Mouse (Mus musculus): ENCODE results near the gene Gpr182.
"Not testable (repeated sequence)": the region's sequence is repeated elsewhere in the genome, so short reads cannot be mapped to it uniquely, and the experiment has no call there.

Gene Gpr182

GRCm38 (mm10) chr10:127751548-127751947, at the start of gene Gpr182:
Gene Gpr182, minus strand, starts transcription at chr10:127751732.
- DNase-seq (ENCODE audit: low spot score): peak; percentile 61

DNA sequence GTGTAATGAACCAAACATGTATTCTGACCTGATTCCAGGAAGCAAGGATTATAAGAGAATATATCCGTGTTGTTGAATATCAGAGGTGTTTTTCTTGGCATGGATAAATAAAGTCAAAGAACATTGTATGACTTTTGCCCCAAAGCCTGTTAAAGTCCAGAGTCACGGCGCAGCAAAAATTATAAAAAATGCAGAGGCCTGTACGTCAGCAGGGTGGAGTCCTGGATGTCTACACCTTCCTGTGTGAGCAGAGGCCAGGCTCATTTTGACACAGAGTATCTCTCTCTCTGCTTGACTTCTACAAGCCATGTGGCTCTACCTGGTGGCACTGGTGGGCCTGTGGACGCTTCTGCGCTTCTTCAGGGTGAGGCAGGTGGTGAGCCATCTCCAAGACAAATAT, 49.4 kb upstream of the Gpr182 start, which contains the start of gene Rdh16:
TSS of gene Rdh16 (plus strand) at position 262 of the 400 bp plus-strand sequence.
- DNase-seq (ENCODE audit: low spot score): no peak

DNA sequence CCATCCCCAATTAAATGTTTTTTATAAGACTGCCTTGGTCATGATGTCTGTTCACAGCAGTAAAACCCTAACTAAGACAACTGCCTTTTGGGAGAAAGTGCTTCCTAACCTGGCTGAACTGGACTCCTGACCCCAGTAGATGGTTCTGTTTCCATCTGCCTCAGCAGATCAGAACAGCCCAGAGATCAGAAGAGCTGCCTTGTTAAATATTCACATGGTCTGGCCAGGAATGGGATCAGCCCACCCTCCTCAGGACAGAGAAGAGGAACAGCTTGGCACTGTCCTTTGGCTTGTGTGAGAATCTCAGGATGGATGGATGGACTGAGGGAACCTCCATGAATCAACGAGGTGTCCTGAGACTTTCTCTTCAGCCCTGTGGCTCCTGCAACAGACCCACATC, 47.8 kb upstream of the Gpr182 start:
- no peak for DNase-seq (ENCODE audit: low spot score)

DNA sequence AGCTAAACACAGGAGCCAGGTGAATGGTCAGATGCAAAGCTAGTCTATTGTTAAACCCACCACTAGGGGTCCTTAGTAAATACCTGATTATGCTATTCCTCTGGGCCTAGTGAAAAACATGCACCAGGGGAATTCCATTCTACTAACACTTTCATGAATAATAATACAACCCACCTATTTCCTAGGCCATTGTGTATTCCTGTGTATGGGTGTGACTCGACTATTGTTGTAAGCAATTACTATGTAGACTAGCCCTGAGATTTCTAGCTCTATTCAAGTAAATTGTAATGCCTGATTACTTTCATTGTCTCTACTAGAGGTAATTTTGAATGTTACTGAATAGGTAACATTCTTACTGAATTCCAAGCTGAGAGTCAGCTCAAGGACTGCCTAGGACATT, 33.9 kb upstream of the Gpr182 start:
- DNase-seq (ENCODE audit: low spot score): not testable (repeated sequence)

- not testable (repeated sequence) for DNase-seq (ENCODE audit: low spot score)
Measured at GRCm38 (mm10) chr10:127782321-127782720, 30.8 kb upstream of the Gpr182 start.

DNA sequence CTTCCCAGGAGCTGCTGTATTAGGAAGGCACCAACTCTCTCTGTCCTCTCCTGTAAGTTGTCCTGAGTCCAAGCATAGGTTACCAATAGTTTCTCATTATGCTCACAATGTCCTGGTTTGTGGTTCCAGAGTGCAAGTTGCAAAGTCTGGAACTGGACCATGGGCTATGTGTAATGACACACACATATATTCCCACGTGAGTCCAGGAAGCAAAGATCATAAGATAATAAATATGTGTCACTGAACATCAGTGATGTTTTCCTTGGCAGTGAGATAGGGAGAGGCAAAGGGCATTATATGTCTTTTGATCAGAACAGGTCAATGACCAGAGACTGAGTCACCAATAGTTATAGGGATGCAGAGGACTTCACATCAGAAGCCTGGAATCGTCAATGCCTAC, 24.5 kb upstream of the Gpr182 start, which contains the start of gene Rdh9:
TSS of gene Rdh9 (plus strand) at position 376 of the 400 bp plus-strand sequence.
- no peak for DNase-seq (ENCODE audit: low spot score)

GRCm38 (mm10) chr10:127766564-127766963, 15.0 kb upstream of the Gpr182 start:
- no peak for DNase-seq (ENCODE audit: low spot score)

- DNase-seq (ENCODE audit: low spot score): no peak
Measured at GRCm38 (mm10) chr10:127763914-127764680, 12.6 kb upstream of the Gpr182 start.

DNA sequence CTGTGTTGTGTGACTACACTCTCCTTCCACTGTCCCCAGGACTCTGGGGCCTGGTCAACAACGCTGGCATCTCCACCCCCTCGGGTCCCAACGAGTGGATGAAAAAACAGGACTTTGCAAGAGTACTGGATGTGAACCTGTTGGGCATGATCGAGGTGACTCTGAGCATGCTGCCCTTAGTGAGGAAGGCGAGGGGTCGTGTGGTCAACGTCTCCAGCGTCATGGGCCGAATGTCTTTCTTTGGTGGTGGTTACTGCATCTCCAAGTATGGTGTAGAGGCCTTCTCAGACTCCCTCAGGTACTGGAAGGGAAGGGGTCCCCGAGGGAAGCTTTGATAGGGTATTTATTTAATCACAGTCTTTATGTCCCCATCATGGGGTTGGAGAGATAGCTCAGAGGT, 11.4 kb upstream of the Gpr182 start:
- not testable (repeated sequence) for DNase-seq (ENCODE audit: low spot score)

- DNase-seq (ENCODE audit: low spot score): no peak
Measured at GRCm38 (mm10) chr10:127759181-127760110, 7.9 kb upstream of the Gpr182 start, which contains the start of the genes Rdh1 and Rdh16f1. Gene Rdh1, plus strand, starts transcription at chr10:127759721. Gene Rdh16f1, plus strand, starts transcription at chr10:127759787.

GRCm38 (mm10) chr10:127755770-127756468, 4.4 kb upstream of the Gpr182 start:
- peak; percentile 57 for DNase-seq (ENCODE audit: low spot score)

DNA sequence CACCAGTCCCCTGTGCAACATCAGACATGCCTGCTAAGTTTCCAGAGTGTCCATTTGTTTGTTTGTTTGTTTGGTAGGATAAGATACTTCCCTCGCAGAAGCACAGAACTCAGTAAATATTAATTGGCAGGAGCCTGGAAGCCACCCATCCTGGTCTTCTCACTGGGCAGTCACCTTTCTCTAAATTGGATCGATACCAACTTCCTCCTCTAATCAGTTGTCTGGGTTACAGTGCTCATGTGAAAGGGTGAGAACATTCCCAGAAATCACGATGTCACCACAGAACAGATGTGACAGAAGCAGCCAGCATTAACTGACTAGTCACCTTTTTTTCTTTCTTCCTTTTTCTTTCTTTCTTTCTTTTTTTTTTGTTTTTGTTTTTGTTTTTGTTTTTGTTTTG, 3.7 kb upstream of the Gpr182 start:
- no peak for DNase-seq (ENCODE audit: low spot score)

DNA sequence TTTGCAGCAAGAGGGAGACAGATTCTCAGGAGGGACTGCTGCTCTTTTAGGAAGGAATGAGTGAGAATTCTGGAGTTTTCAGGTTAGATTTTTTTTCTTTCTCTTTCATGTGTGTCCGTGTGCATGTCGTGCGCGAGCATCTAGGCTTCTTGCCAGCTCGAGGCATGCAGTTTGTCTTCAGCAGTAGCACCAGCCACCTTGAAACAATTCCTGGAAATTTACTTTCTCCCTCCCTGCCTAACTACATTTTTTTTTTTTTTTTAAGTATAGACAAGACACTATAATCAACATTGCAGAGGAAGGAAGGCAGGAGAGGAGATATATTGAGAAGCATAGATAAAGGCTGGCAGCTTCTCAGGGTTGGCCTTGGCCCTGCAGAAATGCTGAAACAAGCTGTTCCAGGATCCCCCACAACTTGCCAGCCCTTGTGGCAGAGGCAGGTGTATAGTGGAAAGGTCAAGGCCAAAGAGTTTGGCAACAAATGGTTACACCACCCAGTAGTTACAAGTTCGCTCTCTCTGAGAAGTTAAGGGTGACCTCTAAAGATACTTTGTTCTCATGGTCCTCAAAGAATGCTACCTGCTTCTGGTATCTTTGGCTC, 3.1 kb upstream of the Gpr182 start:
- DNase-seq (ENCODE audit: low spot score): no peak

- no peak for DNase-seq (ENCODE audit: low spot score)
Measured at GRCm38 (mm10) chr10:127750136-127750777, 1.3 kb downstream of the Gpr182 start.

DNA sequence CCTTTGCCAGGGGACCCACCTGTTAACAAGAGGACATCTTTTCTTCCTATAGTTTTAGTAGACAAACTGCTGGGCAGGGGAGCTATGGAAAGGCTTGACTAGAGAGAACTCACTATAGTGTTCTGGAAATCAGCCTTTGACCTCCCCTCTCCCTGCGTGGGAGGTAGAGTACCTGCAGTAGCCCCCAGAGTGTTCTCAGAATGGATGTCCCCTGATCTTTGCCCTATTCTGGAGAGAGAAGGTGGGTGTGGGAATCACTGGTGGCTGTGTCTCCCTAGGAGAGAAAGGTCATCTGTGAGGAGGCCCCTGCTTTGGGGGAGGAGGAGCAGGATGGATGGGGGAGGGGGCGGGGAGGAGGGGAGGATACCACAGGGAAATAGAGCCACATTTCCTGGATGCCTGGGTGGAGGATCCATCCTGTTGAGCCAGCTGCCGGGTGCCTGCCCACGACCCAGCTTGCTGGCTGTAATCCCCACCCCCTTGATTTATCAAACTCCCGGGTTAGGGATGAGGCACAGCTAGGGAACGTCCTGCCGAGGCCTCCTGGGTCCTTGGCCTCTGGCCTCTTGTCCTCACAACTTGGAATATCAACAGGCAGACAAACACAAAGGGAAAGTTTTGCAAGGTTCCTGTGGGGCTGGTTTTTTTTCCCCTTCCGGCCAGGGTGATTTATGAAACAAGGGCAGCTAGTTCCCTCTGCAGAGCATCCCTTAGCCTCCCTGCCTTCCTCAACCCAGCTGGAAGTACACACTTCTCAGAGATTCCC, 2.5 kb downstream of the Gpr182 start:
- peak; percentile 57 for DNase-seq (ENCODE audit: low spot score)

DNA sequence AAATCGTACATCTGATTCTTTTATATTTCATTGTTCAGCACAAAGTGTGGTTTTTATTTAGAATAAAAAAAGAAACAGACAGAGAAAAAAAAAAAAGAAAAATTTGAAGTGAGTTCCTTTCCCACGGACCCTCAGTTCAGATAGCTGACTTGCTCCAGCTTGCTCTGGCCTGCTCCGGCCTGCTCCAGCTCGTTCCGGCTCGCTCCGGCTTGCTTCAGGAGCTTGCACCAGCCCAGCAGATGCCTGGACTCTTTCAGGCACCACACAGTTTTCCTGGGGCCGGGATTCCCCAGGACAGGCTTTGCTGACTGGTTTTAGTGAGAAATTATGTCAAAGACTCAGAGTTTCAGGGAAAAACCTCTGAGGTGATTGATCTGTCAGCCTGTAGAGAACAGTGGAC, 4.3 kb downstream of the Gpr182 start:
- no peak for DNase-seq (ENCODE audit: low spot score)

DNA sequence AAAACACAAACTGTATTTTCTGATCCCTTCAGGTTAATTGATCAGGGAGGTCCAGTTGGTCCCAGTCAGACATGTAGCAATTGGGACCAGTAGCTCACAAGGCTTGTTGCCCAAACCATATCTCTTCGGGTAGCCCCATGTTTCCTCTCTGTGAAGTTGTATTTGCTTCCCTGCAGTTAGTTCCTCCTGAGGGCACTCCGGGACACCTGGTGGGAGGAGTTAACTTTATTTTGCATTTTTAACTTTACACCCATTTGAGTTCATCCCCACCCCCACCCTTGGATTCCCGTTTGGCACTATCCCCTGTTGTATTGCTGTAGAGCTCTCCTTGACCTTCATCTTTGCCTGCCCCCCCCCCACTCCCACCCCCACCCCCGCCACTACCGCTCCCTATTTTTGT, 5.6 kb downstream of the Gpr182 start:
- no peak for DNase-seq (ENCODE audit: low spot score)

GRCm38 (mm10) chr10:127744661-127745060, 6.9 kb downstream of the Gpr182 start:
- peak; percentile 57 for DNase-seq (ENCODE audit: low spot score)

- no peak for DNase-seq (ENCODE audit: low spot score)
Measured at GRCm38 (mm10) chr10:127739661-127740161, 11.8 kb downstream of the Gpr182 start.

DNA sequence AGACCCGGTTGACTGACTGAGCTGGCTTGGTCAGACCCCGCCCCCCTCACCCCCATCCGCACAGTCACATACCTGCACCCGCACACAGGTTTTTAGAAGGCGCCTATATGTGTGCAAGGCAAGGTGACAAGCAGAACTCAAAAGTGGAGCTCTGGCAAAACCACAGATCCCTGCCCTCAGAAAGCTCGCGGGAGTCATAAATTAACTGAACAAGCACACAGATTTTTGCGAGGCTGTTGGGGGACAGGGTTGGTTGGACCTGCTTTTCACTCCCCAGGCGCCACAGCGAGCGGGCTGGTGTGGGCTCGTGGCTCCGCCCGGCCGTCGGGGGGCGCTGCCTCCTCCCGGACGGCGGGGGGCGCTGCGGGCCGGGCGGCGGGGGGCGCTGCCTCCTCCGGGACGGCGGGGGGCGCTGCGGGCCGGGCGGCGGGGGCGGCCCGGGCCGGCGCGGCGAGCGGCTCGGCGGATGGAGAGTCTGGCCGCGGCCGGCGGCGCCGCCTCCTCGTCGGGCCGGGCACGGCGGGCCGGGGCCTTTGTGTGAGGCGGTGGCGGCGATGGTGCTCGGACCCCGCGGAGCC, 12.4 kb downstream of the Gpr182 start, which contains the start of gene Zbtb39:
TSS of gene Zbtb39 (plus strand) at position 456 of the 578 bp plus-strand sequence.
- DNase-seq (ENCODE audit: low spot score): peak; percentile 74

Data from lung, postnatal 25 days (tissue).